Mouse (Mus musculus) erythroblast, embryonic 14.5 days (primary cell): ENCODE measurements around the gene Nudt22.

ENCODE experiments used
- GATA1 ChIP-seq: IDR thresholded peaks from 2 replicates; pipeline ENCODE4 v1.6.1; 2012; ENCODE audit warnings: low read length, inconsistent platforms, mixed read lengths
- TAL1 ChIP-seq: IDR thresholded peaks from 3 replicates; pipeline ENCODE4 v1.6.1; 2012; ENCODE audit warnings: low read length, inconsistent platforms, mixed read lengths

GRCm38 (mm10) chr19:7039088-7039720 lies 43.3 kb upstream of the Nudt22 start:
- TF ChIP-seq GATA1 (no peak), TAL1 (no peak)
